Mouse (Mus musculus) stomach, embryonic 15.5 days (tissue): Measurements from ENCODE around the gene Kdelr1. TPM values are rescaled to one million over a fixed set of nuclear protein-coding genes. Genes with fewer than 3 reads are reported as not detected.
"Not testable (repeated sequence)": the region's sequence is repeated elsewhere in the genome, so short reads cannot be mapped to it uniquely, and the experiment has no call there.

Experiments used
- ATAC-seq: fragments of 200-750 bp; cut with Nextera tagmentation; 2 replicates; pipeline ENCODE4 v1.8.0; 2017; ENCODE audit warnings: low read depth, moderate number of reproducible peaks, moderate TSS enrichment; ENCODE audit not compliant: insufficient read depth, low FRiP score
- H3K27ac ChIP-seq: fragments of 300-500 bp; sonication (generic); 2 replicates; pipeline ENCODE4 v1.5.1; 2015; ENCODE audit warnings: mild to moderate bottlenecking, inconsistent platforms
- H3K27me3 ChIP-seq: fragments of 300-500 bp; sonication (generic); replicated peaks from 2 replicates; pipeline ENCODE4 v1.6.1; 2015; ENCODE audit warnings: inconsistent platforms
- H3K36me3 ChIP-seq: fragments of 300-500 bp; sonication (generic); 2 replicates; pipeline ENCODE4 v1.6.1; 2015; ENCODE audit warnings: inconsistent platforms
- H3K4me1 ChIP-seq: fragments of 300-500 bp; sonication (generic); 2 replicates; pipeline ENCODE4 v1.6.1; 2015; ENCODE audit warnings: inconsistent platforms
- H3K4me2 ChIP-seq: fragments of 300-500 bp; sonication (generic); 2 replicates; pipeline ENCODE4 v1.6.1; 2015; ENCODE audit warnings: mild to moderate bottlenecking, inconsistent platforms
- H3K4me3 ChIP-seq: fragments of 300-500 bp; sonication (generic); replicated peaks from 2 replicates; pipeline ENCODE4 v1.5.1; 2015; ENCODE audit warnings: inconsistent platforms
- H3K9ac ChIP-seq: fragments of 300-500 bp; sonication (generic); 2 replicates; pipeline ENCODE4 v1.6.1; 2015; ENCODE audit warnings: inconsistent platforms
- H3K9me3 ChIP-seq: fragments of 300-500 bp; sonication (generic); 2 replicates; pipeline ENCODE4 v1.6.1; 2016; ENCODE audit warnings: inconsistent platforms
- WGBS: fragments of 180-500 bp; shearing (Covaris S2); methylation state at CpG from one replicate; pipeline ENCODE4 v1.1.7; 2015; 5-methylcytosine and 5-hydroxymethylcytosine counted together
- polyA plus RNA-seq: library from polyadenylated mRNA; unstranded; fragments of >200 nt; fragmentation: Nextera tagmentation; extraction: Ambion mirVana; gene quantifications from 2 replicates; pipeline ENCODE4 v1.2.1, GENCODE M21; 2015

Gene Kdelr1
- polyA plus RNA-seq, 1 experiment from 2014 or later, result 72.0 TPM

DNA sequence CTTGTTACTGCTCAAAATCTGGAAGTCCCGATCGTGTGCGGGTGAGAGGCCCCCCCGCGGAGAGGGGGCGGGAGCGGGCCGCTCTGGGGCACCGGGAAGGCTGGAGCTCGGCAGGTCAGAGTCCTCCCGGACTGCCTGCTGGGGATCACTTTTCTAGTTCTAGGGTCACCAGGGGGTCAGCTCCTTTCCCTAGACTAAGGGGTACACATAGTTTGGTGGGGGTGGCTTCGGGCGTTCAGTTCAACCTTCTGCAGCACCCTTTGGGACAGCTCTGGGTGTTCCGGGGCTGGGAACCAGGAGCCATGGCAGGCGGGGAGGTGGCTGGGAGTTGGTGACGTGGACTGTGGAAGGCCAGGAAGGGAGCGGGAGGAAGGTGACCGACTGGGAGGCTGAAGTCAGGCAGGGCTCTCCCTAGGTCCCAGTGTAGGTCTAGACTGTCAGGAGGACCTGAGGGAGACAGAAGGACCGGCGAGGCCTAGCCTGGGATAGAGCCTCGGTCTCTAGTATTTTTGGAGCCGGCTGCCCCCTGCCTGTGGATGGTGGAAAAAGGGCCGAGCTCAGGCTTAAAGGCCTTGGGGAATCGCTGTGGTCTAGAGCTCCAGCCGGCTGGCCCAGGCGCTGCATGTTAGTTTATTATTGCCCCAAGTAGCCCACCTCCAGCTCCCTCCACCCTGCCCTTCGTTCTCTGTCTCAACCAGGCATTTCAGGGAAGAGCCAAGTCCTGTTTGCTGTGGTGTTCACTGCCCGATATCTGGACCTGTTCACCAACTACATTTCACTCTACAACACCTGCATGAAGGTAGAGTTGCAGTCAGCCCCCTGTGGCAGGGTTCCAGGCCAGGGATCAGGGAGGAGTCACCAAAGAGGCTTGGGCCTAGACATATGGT is 732 bp downstream of the Kdelr1 start:
- ATAC-seq, result peak; percentile 51

DNA sequence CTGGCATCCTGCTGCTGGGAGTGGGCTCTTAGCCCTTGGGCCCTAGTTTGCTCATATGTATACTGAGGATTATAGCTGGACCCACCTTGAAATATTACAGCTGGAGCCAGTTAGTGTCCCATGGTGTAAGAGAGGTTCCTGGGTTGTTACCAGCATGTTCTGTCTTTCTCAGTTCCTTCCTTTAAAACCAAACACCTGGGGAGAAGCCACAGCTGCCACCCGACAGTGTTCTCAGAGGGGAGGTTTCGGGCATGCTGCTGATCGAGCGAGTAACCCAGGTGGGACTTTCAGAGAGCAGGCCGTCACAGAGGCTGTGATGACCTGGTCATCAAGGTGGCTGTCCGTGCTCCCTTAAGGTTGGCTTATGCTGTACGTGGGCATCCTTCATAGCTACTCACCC is 4.3 kb downstream of the Kdelr1 start:
- ATAC-seq, result no peak
- H3K4me3 ChIP-seq, result no peak overlapping the region
- H3K9ac ChIP-seq, result no peak overlapping the region
- no peak overlapping the region for H3K27ac ChIP-seq
- H3K36me3 ChIP-seq, result peaks cover 60% of the 10 kb centered on the region
- H3K4me2 ChIP-seq, result no peak overlapping the region
- H3K4me1 ChIP-seq, result peaks cover 16% of the 10 kb centered on the region
- no peaks in the 10 kb centered on the region for H3K9me3 ChIP-seq
- WGBS, result 93% methylated on average over 7 of the region's 7 CpGs
- H3K27me3 ChIP-seq, result peaks cover under 1% of the 10 kb centered on the region

More for the DNA sequence above, 732 bp downstream of the Kdelr1 start:
- H3K27me3 ChIP-seq, result peaks cover 30% of the 10 kb centered on the region
- peak overlapping the region; percentile 84 for H3K4me2 ChIP-seq
- H3K4me1 ChIP-seq, result peaks cover 39% of the 10 kb centered on the region
- peak overlapping the region; percentile 60 for H3K4me3 ChIP-seq
- H3K27ac ChIP-seq, result peak overlapping the region; percentile 92
- H3K9ac ChIP-seq, result peak overlapping the region; percentile 92
- WGBS, result 2% methylated on average over 28 of the region's 28 CpGs
- H3K9me3 ChIP-seq, result no peaks in the 10 kb centered on the region
- peaks cover 26% of the 10 kb centered on the region for H3K36me3 ChIP-seq

- not testable (repeated sequence) for H3K9ac ChIP-seq, H3K9me3 ChIP-seq, H3K4me2 ChIP-seq, ATAC-seq, H3K27me3 ChIP-seq, H3K27ac ChIP-seq, H3K4me3 ChIP-seq
- WGBS, result 86% methylated on average over 1 of the region's 1 CpGs
- peaks cover 16% of the 10 kb centered on the region for H3K4me1 ChIP-seq
- peaks cover 73% of the 10 kb centered on the region for H3K36me3 ChIP-seq
Observed at GRCm38 (mm10) chr7:45878278-45878677, 5.7 kb downstream of the Kdelr1 start, which contains the start of gene Grin2d. Gene Grin2d, minus strand, starts transcription at chr7:45878378.

DNA sequence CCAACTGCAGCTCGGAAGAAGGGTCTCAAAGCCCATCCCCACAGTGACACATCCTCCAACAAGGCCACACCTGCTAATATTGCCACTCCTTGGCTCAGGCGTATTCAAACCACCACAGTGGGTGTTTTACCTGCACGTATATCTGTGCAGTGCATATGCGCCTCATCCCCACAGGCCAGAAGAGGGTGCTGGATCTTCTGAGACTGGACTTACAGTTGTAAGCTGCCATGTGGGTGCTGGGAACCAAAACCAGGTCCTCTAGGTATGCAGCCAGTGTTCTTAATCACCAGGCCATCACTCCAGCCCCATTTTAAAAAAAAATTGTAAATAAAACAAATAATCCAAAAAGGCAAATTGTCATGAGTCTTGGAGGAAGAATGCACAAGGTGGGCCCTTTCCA is 8.0 kb downstream of the Kdelr1 start:
- no peaks in the 10 kb centered on the region for H3K4me1 ChIP-seq
- no peak overlapping the region for H3K27ac ChIP-seq
- no peak for ATAC-seq
- H3K4me2 ChIP-seq, result no peak overlapping the region
- 97% methylated on average over 4 of the region's 4 CpGs for WGBS
- no peak overlapping the region for H3K9ac ChIP-seq
- no peaks in the 10 kb centered on the region for H3K9me3 ChIP-seq
- H3K36me3 ChIP-seq, result peaks cover 80% of the 10 kb centered on the region
- no peaks in the 10 kb centered on the region for H3K27me3 ChIP-seq
- H3K4me3 ChIP-seq, result no peak overlapping the region

- Histone ChIP-seq H3K27ac (no peak overlapping the region), H3K27me3 (no peaks in the 10 kb centered on the region), H3K9ac (no peak overlapping the region), H3K4me2 (no peak overlapping the region), H3K9me3 (no peaks in the 10 kb centered on the region), H3K4me1 (no peaks in the 10 kb centered on the region), H3K36me3 (peaks cover 78% of the 10 kb centered on the region), H3K4me3 (no peak overlapping the region)
- 85% methylated on average over 2 of the region's 2 CpGs for WGBS
- no peak for ATAC-seq
Observed at GRCm38 (mm10) chr7:45881011-45881410, 8.4 kb downstream of the Kdelr1 start.

DNA sequence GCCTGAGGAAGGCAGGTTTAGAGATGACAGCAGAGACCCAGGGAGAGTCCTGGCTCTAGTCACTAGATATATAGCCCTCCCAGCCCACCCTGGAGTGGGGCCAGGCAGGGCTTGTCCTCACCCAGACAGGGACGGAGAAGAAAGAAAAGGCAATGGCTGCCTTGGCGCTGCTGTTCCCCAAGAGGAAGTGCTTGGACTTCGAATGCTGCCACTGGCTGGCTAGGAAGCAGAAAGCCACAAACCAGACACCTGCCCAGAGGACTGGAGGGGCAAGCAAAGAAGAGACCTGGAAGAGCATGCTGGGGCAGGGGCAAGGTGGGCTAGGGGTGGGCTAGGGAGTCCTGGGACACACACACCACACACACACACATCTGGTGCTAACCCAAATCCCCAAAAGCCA is 14.7 kb downstream of the Kdelr1 start:
- no peak for ATAC-seq
- H3K4me1 ChIP-seq, result no peaks in the 10 kb centered on the region
- no peaks in the 10 kb centered on the region for H3K27me3 ChIP-seq
- 48% methylated on average over 3 of the region's 3 CpGs for WGBS
- no peak overlapping the region for H3K9ac ChIP-seq
- H3K36me3 ChIP-seq, result peaks cover 27% of the 10 kb centered on the region
- H3K4me2 ChIP-seq, result no peak overlapping the region
- H3K27ac ChIP-seq, result no peak overlapping the region
- H3K9me3 ChIP-seq, result no peaks in the 10 kb centered on the region
- H3K4me3 ChIP-seq, result no peak overlapping the region

GRCm38 (mm10) chr7:45892651-45893050 is 20.1 kb downstream of the Kdelr1 start:
- no peak overlapping the region for H3K4me2 ChIP-seq
- H3K4me1 ChIP-seq, result peaks cover 2% of the 10 kb centered on the region; the same call in 1 of the 2 replicates
- WGBS, result 97% methylated on average over 2 of the region's 2 CpGs
- no peaks in the 10 kb centered on the region for H3K9me3 ChIP-seq
- H3K27me3 ChIP-seq, result no peaks in the 10 kb centered on the region
- ATAC-seq, result no peak
- H3K9ac ChIP-seq, result no peak overlapping the region
- no peak overlapping the region for H3K27ac ChIP-seq
- no peaks in the 10 kb centered on the region for H3K36me3 ChIP-seq
- H3K4me3 ChIP-seq, result no peak overlapping the region

- Histone ChIP-seq H3K4me1 (peaks cover 3% of the 10 kb centered on the region; the same call in 1 of the 2 replicates), H3K4me3 (peak overlapping the region; percentile 19; the same call in 1 of the 2 replicates), H3K9me3 (no peaks in the 10 kb centered on the region), H3K4me2 (peak overlapping the region; percentile 74), H3K36me3 (no peaks in the 10 kb centered on the region), H3K9ac (no peak overlapping the region), H3K27ac (0 out of 2 replicates have a peak overlapping the region, but pooled peaks have one; percentile 31), H3K27me3 (no peaks in the 10 kb centered on the region)
- ATAC-seq, result no peak
- 72% methylated on average over 6 of the region's 6 CpGs for WGBS
Observed at GRCm38 (mm10) chr7:45895931-45896516, 23.5 kb downstream of the Kdelr1 start.

DNA sequence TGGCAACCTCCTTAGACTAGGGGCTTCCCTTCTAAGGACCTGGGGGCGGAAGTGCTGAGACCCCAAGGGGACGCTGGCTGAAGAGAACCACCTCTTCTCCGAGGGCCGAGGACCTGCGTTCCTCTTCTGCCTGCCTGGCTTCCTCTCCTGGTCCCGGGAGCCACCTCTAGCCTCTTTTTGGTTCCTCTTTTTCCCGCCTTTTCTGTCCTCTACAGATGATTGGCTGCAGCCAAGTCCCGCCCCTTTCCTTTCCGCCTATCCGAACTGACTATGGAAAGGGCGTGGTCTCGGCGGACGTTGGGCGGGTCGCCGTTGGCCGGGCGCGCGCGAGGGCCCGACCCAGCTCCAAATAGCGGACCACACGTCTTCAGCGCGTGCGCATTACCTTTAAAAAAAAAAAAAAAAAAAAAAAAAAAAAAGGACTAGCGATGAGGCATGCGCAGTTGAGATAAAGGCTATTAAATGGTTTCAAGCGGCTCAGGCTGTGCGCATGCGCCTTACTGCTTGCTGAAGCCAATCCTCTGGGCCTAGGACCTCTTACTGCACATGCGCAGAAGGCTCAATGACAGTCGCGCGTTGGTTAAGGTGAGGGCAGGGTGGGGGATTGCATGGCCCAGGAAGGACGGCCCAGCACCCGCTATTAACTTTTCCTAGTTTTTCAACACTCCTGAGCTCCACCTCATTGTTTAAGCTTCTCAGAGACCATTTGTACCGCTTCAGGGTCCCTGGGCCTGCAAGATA is 24.1 kb downstream of the Kdelr1 start, which contains the start of the genes Syngr4 and Tmem143:
Gene Syngr4, minus strand, starts transcription at position 198 of the 741 bp plus-strand sequence.
Gene Tmem143, plus strand, starts transcription at position 425 of the 741 bp plus-strand sequence.
- H3K4me3 ChIP-seq, result peak within 1 kb of the TSS; percentile 50
- H3K4me2 ChIP-seq, result peak within 1 kb of the TSS; percentile 74
- no peaks in the 10 kb centered on the region for H3K27me3 ChIP-seq
- H3K4me1 ChIP-seq, result peaks cover 3% of the 10 kb centered on the region; the same call in 1 of the 2 replicates
- H3K9me3 ChIP-seq, result no peaks in the 10 kb centered on the region
- H3K27ac ChIP-seq, result peak within 1 kb of the TSS; percentile 74
- WGBS, result under 1% methylated on average over 40 of the region's 40 CpGs
- peak; percentile 88 for ATAC-seq
- H3K9ac ChIP-seq, result peak within 1 kb of the TSS; percentile 49; the same call in 1 of the 2 replicates
- H3K36me3 ChIP-seq, result no peaks in the 10 kb centered on the region

DNA sequence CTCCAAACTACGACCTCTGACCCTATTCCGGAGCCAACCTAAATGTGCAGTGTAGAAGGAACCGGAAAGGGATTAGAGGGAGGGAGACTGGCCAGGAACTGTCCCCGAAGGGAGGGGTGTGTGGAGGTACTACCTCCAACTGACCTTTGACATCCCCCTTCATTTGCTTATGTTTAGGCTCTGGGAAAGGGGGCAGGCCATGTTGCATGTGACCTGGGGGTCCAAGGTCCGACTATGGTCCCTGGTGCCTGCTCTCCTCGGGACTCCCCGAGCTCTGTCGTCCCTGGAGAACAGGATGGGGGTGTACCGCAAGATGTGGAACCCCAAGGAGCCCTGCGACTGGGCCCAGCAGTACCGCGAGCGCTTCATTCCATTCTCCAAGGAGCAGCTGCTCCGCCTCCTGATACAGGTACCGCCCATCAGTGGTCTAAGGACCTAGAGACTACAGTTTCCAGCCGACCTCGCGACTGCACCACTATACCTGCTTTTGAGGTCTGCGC is 24.7 kb downstream of the Kdelr1 start:
- Histone ChIP-seq H3K27me3 (no peaks in the 10 kb centered on the region), H3K36me3 (no peaks in the 10 kb centered on the region)

GRCm38 (mm10) chr7:45898125-45898524 is 25.6 kb downstream of the Kdelr1 start:
- not testable (repeated sequence) for H3K9ac ChIP-seq, H3K27ac ChIP-seq, H3K4me1 ChIP-seq, H3K9me3 ChIP-seq, H3K27me3 ChIP-seq, ATAC-seq, H3K36me3 ChIP-seq
- peak overlapping the region; percentile 50; the same call in 1 of the 2 replicates for H3K4me3 ChIP-seq
- 53% methylated on average over 4 of the region's 4 CpGs for WGBS
- peak overlapping the region; percentile 74 for H3K4me2 ChIP-seq

More for the DNA sequence above, 24.7 kb downstream of the Kdelr1 start:
- peak; percentile 59 for ATAC-seq
- peak overlapping the region; percentile 50 for H3K4me3 ChIP-seq
- H3K4me1 ChIP-seq, result peaks cover 3% of the 10 kb centered on the region; the same call in 1 of the 2 replicates
- peak overlapping the region; percentile 74 for H3K4me2 ChIP-seq
- H3K9ac ChIP-seq, result peak overlapping the region; percentile 49; the same call in 1 of the 2 replicates
- peak overlapping the region; percentile 74 for H3K27ac ChIP-seq
- WGBS, result 1% methylated on average over 19 of the region's 19 CpGs
- H3K9me3 ChIP-seq, result no peaks in the 10 kb centered on the region
